Mouse (Mus musculus) stomach, postnatal 0 days (tissue): Measurements from ENCODE around the gene Fgfr2.

Source experiments
- CTCF ChIP-seq: IDR thresholded peaks from 2 replicates; pipeline ENCODE4 v1.5.1; 2016; ENCODE audit warnings: antibody characterized with exemption, low read depth, mild to moderate bottlenecking, moderate library complexity
- EP300 ChIP-seq: optimal IDR thresholded peaks from 2 replicates; pipeline ENCODE3; 2016; ENCODE audit warnings: antibody characterized with exemption

- no peak for TF ChIP-seq CTCF
- no peak for TF ChIP-seq EP300
Measured at GRCm38 (mm10) chr7:132587167-132587566, 536.0 kb downstream of the Fgfr2 start.
